Mouse (Mus musculus): ENCODE measurements around the gene Slc39a3.

DNA sequence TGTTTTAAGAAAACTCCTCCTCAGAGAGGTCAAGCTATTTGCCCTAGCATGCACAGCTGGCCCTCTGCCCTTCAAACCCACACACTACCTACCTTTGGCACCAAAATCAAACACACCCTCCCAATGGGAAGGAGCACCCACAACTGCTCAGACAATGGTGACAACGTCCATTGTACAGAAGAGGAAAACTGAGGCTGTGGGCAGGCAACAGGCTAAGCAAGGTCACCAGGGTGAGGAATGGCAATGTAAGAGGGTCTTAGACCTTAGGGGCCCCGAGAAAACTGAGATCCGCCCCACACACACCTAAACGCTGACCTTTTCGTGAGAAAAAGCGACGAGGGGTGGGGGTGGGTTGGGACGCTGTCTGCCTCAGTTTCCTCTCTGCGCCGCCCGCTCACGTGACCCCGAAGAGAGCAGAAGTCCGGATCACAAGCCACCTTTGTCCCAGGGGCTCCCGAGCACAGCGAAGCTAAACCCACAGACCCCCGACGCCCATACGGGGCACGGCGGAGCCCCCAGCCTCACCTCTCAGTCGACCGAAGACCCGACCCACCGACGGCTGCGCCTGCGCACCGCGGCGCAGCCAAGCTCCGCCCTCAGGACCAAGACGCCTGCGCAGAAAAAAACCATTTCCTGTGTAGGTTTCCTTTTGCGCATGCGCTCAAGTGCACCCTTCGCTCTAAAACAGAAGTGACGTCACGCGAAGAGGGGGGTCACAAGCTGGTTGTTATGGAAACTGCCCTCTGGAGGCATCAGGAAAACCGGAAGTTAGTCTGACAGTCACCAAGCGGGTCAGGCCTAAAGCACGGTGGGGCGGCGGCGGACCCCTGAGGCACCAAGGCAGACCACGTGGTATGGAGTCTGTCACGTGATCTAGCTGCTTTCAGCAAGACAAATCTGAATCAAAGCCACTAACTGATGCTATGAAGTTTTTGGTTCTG is 22.6 kb upstream of the Slc39a3 start, which contains the start of gene Sgta:
- TF ChIP-seq CTCF (IDR thresholded peaks at IDR 0.05): no peak
- no peak for TF ChIP-seq EP300 (IDR thresholded peaks at IDR 0.05)
